Mouse (Mus musculus) lung, postnatal 0 days (tissue): ENCODE results near the gene Itpr2.

Source experiments
- CTCF ChIP-seq: IDR thresholded peaks from 2 replicates; pipeline ENCODE4 v1.5.1; 2016; ENCODE audit warnings: antibody characterized with exemption, mild to moderate bottlenecking
- EP300 ChIP-seq: IDR thresholded peaks from 2 replicates; pipeline ENCODE4 v1.6.1; 2016; ENCODE audit warnings: antibody characterized with exemption, mild to moderate bottlenecking, control low read depth

- no peak for TF ChIP-seq CTCF
- no peak for TF ChIP-seq EP300
Observed at GRCm38 (mm10) chr6:146497866-146498265, 4.2 kb downstream of the Itpr2 start.
